Mouse (Mus musculus): ENCODE data around the gene Arhgap31. TPM values are rescaled to one million over a fixed set of nuclear protein-coding genes. Genes with fewer than 3 reads are reported as not detected.

The Arhgap31 gene
- total RNA-seq, 2 experiments from 2014 or later, result 20.3 to 25.5 TPM

DNA sequence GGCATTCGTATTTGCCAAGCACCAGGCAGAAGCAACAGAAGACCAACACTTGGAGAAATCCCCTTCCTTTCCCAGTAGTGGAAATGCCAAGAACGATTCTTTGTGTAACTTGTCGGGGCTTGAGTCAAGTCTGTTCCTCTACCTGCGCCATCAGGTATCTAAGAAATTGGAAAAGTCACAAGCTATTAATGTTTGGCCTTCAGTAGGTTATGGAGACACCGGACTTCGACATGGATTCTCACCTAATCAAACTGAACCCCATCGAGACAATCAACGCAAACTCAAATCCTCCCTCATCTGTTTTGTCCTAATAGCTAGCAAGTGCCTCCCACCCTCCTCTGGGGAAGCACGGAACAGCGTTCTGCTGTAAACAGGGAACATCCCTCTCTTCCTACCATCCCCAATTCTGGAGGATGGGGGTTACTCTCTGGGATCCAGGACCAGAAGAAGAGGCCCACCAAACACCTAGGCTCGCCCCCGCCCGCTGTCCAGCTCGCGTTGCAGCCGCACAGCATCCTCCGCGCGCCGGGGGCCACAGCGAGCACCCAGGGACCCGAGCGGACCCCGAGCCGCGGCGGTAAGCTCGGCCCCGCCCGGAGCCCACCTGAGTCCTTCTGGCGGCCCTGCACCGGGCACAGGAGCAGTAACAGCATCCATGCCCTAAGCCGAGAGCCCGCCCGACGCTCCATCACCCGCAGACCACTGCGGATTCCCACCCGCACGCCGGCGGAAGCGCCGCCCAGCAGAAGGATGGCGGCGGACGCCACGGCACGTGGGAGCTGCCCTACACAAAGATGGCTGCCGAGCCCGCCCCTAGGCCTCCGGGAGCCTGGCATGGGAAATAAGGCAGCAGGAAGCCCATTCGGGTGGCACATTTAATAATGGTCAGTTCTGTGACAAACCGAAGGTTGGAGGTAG, 163.3 kb downstream of the Arhgap31 start, which contains the start of gene Poglut1:
Gene Poglut1, minus strand, starts transcription at position 780 of the 918 bp plus-strand sequence.
- peak; percentile 74 for DNase-seq (ENCODE audit: low spot score in 2 of 2)

Other genes with a start within 250 kb of the Arhgap31 start
- 10 to 100 TPM; 43.9 to 51.5 TPM for gene Timmdc1, start 190.6 kb downstream of the Arhgap31 start, total RNA-seq (2021)
- 10 to 100 TPM; 27.8 to 29.3 TPM for gene Poglut1, start 163.0 kb downstream of the Arhgap31 start, total RNA-seq (2021)
- gene Tmem39a, start 154.6 kb downstream of the Arhgap31 start, total RNA-seq (2021), result 10 to 100 TPM; 71.5 to 78.4 TPM
- 1 to 10 TPM; 8.3 to 8.7 TPM for gene B4galt4, start 29.0 kb upstream of the Arhgap31 start, total RNA-seq (2021)
- gene Upk1b, start 87.1 kb upstream of the Arhgap31 start, total RNA-seq (2021), result 1 to 10 TPM; 1.4 to 3.4 TPM
- not detected for gene 4930435E12Rik, start 115.5 kb upstream of the Arhgap31 start, total RNA-seq (2021)
- gene Igsf11, start 179.4 kb upstream of the Arhgap31 start, total RNA-seq (2021), result 10 to 100 TPM in 1 of 2 experiments, 1 to 10 TPM in 1; 4.9 to 40.9 TPM